Mouse (Mus musculus) spleen, adult 2 months (tissue): ENCODE data around the gene Hcfc1. TPM values are rescaled to one million over a fixed set of nuclear protein-coding genes. Genes with fewer than 3 reads are reported as not detected.

Experiments
- DNase-seq, 2 experiments: peaks; one replicate each; pipeline versions ENCODE4 v3.0.0 to v3.0.0-alpha.2; 2012 to 2021; ENCODE audit warnings: low spot score in 2 of 2, low read depth in 1 of 2
- H3K27ac ChIP-seq: fragments of 200-500 bp; 2 replicates; pipeline ENCODE4 v1.5.1; 2012; ENCODE audit warnings: low read length, inconsistent platforms; ENCODE audit not compliant: insufficient read depth
- H3K27me3 ChIP-seq: fragments of 200-500 bp; 2 replicates; pipeline ENCODE4 v1.6.1; 2012; ENCODE audit warnings: mild to moderate bottlenecking, moderate library complexity, low read length, inconsistent platforms; ENCODE audit not compliant: control insufficient read depth, insufficient read depth
- H3K36me3 ChIP-seq: fragments of 200-500 bp; 2 replicates; pipeline ENCODE4 v1.6.1; 2012; ENCODE audit warnings: mild to moderate bottlenecking, low read length, inconsistent platforms; ENCODE audit not compliant: control insufficient read depth, insufficient read depth
- H3K4me1 ChIP-seq: fragments of 200-500 bp; 2 replicates; pipeline ENCODE4 v1.6.1; 2011; ENCODE audit warnings: inconsistent platforms; ENCODE audit not compliant: control insufficient read depth, insufficient read depth, insufficient read length
- H3K4me3 ChIP-seq: fragments of 200-500 bp; 2 replicates; pipeline ENCODE4 v1.5.1; 2011; ENCODE audit warnings: mild to moderate bottlenecking, inconsistent platforms; ENCODE audit not compliant: insufficient read depth, insufficient read length; ENCODE audit errors: extremely low read depth
- CTCF ChIP-seq: fragments of 200-500 bp; IDR thresholded peaks from 2 replicates; pipeline ENCODE4 v1.5.1; 2011; ENCODE audit warnings: mild to moderate bottlenecking, inconsistent platforms; ENCODE audit not compliant: insufficient read depth, insufficient read length, insufficient replicate concordance; ENCODE audit errors: extremely low read depth
- POLR2A ChIP-seq: fragments of 200-500 bp; IDR thresholded peaks from 2 replicates; pipeline ENCODE4 v1.6.1; 2011; ENCODE audit warnings: low read depth, low read length, inconsistent platforms
- WGBS: fragments of 180-500 bp; shearing (Covaris S2); methylation state at CpG from one replicate; pipeline ENCODE4 v1.1.7; 2018; 5-methylcytosine and 5-hydroxymethylcytosine counted together
- polyA plus RNA-seq: library from polyadenylated mRNA; depleted of rRNA; stranded (reverse); fragments of >200 nt; gene quantifications from 2 replicates; pipeline ENCODE4 v1.2.3, GENCODE M21; 2012

Gene Hcfc1
- polyA plus RNA-seq, 1 experiment = 71.1 TPM

DNA sequence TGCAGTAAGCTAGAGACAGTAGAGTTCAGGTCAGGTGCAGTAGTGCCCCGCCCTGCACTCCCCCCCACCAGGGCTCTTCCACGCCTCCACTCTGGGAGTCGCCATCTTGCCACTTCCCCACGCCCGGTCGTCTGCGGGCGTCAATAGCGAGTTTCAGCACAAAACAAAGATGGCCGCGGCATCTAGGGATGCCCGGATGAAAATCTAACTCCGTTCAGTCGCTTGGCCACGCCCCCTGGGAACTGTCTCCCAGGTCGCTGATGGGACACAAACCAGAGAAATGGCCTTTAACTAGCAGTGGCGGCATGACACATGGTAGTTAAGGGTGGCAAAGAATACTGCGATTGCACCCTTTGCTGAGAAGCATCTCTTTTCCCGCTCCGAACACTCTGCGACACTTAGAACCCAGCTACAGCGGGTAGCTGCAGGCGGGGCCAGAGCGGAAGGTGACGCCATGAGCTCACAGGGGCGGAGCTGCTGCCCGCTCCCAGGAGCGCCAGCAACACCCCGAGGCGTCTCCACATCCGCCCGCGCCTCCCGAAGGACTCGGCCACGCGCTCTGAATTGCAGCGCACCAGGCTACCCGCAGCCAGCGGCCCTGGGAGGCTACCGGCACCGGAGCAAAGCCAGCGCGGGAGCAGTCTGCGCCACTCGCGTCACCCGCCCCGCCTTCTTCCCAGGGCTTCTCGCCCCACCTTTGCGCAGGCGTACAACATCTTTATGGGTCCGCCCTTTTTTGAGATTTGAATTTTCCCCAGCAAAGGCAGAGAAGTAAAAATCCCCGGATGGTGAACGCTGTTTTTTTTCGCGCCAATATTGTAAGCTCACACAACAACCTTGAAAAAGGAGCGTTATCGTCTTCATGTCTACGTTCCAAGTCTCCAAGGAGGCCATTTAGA, 1.3 kb upstream of the Hcfc1 start:
- peak; percentile 80 to 84 for DNase-seq
- H3K4me1 ChIP-seq = peaks cover 3% of the 10 kb centered on the region; the same call in 1 of the 2 replicates
- TF ChIP-seq CTCF (no peak), POLR2A (peak; percentile 32; the same call in 1 of the 2 replicates)
- 25% methylated on average over 59 of the region's 60 CpGs for WGBS
- H3K27ac ChIP-seq = peak overlapping the region; percentile 100
- H3K4me3 ChIP-seq = peak overlapping the region; percentile 99
- no peaks in the 10 kb centered on the region for H3K36me3 ChIP-seq
- H3K27me3 ChIP-seq = no peaks in the 10 kb centered on the region

DNA sequence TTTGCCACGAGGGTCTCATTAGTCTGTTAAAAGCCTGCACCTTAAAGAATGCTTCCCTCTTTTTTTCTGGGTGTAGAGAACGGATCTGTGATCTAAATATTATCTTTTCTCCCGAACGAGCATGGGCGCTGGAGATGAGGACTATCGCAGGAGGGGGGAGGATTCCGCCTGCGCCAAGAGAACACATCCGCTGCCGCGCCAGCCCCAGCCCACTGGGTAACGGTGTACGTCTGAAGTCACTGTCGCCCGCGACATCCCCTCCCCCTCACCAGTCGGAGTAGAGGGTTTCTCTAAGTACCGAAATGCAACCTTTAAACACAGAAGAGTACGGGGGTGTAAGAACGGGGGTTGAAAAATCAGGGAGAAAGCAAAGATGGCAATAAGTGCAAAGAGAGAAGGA, 850 bp downstream of the Hcfc1 start:
- WGBS = 27% methylated on average over 20 of the region's 20 CpGs
- H3K27me3 ChIP-seq = no peaks in the 10 kb centered on the region
- H3K4me3 ChIP-seq = peak overlapping the region; percentile 99
- no peaks in the 10 kb centered on the region; the same call in 1 of the 2 replicates for H3K36me3 ChIP-seq
- peak in 1 of 2 experiments; percentile 54 for DNase-seq
- peak overlapping the region; percentile 100 for H3K27ac ChIP-seq
- peaks cover 3% of the 10 kb centered on the region; the same call in 1 of the 2 replicates for H3K4me1 ChIP-seq
- TF ChIP-seq POLR2A (no peak), CTCF (no peak)

DNA sequence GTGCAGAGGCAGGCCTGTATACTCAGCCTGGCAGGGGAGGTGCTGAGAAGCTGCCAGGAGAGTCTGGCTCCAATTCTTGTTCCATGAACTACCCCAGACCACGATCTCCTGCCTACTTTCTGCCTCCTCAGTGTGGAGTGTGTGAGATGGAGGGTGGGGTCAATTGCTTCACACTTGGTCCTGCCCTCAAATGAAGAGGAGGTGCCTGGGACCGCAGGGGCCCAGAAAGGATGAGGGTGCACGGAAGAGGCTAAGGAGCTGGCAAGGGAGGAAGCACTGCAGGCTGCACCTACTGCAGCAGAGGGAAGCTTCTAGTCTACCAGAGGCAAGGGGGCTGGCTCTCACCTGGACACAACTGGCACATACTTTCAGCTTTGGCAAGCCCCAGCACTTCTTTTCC, 1.8 kb downstream of the Hcfc1 start:
- peak overlapping the region; percentile 62; the same call in 1 of the 2 replicates for H3K27ac ChIP-seq
- H3K36me3 ChIP-seq = no peaks in the 10 kb centered on the region; the same call in 1 of the 2 replicates
- WGBS = 37% methylated on average over 3 of the region's 3 CpGs
- H3K27me3 ChIP-seq = no peaks in the 10 kb centered on the region
- TF ChIP-seq CTCF (no peak), POLR2A (no peak)
- peak overlapping the region; percentile 99; the same call in 1 of the 2 replicates for H3K4me3 ChIP-seq
- H3K4me1 ChIP-seq = peaks cover 3% of the 10 kb centered on the region; the same call in 1 of the 2 replicates
- no peak for DNase-seq

DNA sequence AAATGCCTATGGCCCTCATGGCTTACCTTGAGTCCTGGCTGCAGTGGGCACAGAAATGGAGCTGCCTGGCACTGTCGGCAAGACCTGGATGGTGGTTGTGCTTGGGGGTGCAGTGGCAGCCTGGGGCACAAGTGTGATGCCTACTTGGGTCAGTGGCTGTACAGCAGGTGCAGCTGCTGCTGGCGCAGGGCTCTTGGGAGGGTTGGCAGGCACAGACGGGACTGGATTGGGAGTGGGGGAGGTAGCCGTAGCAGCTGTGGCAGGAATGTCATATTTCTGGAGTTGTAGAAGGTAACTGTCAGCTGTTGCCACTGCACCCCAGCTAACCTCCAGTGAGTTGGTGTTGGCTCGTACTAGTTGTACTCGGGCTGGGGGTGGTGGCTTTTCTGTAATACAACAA, 11.2 kb downstream of the Hcfc1 start:
- Histone ChIP-seq H3K27me3 (no peaks in the 10 kb centered on the region), H3K36me3 (peaks cover 62% of the 10 kb centered on the region), H3K4me3 (no peak overlapping the region), H3K27ac (no peak overlapping the region), H3K4me1 (no peaks in the 10 kb centered on the region)
- 89% methylated on average over 6 of the region's 6 CpGs for WGBS
- DNase-seq = no peak
- TF ChIP-seq CTCF = no peak
- TF ChIP-seq POLR2A = no peak

DNA sequence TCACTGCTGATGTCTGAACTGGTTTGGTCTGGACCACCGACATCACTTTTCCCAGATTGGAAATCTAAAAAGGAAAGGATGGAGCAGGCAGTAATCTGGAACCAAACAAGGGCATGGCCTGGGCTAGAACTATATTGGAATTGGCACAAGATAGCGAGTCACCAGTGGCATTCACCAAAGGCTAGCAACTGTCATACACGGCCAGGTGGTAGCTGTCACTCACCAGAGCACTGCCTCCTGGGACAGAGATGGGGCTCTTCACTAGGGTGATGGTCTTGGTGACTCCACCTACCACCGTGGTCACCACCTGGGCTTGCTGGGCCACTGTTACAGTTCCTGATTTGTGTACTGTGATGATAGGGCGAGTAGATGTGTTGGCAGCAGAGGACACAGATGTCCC, 13.6 kb downstream of the Hcfc1 start:
- Histone ChIP-seq H3K27me3 (no peaks in the 10 kb centered on the region), H3K4me3 (no peak overlapping the region), H3K4me1 (no peaks in the 10 kb centered on the region), H3K36me3 (peaks cover 63% of the 10 kb centered on the region), H3K27ac (no peak overlapping the region)
- TF ChIP-seq CTCF (no peak), POLR2A (no peak)
- DNase-seq = no peak
- WGBS = 87% methylated on average over 5 of the region's 5 CpGs

DNA sequence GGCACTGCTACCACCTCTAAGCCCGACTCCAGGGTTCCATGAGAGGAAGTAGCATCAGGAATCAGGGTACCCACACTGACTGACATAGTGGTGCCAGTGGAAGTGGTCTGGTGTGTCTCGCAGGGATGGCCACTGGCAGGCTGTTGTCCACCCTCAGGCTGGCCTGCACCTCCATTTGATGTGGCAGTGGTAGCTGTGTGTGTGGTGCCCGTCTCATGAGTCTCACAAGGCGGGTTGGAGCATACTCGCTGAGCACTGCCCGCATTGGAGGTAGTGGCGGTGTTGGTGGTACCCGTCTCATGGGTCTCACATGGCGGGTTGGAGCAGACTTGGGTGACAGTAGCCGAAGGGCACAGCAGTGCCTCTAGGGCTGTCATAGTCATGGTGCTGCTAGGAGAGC, 16.8 kb downstream of the Hcfc1 start:
- peaks cover 52% of the 10 kb centered on the region for H3K36me3 ChIP-seq
- H3K4me3 ChIP-seq = no peak overlapping the region
- TF ChIP-seq CTCF = no peak
- H3K4me1 ChIP-seq = no peaks in the 10 kb centered on the region
- WGBS = 85% methylated on average over 10 of the region's 10 CpGs
- H3K27ac ChIP-seq = no peak overlapping the region
- H3K27me3 ChIP-seq = no peaks in the 10 kb centered on the region
- no peak for DNase-seq

DNA sequence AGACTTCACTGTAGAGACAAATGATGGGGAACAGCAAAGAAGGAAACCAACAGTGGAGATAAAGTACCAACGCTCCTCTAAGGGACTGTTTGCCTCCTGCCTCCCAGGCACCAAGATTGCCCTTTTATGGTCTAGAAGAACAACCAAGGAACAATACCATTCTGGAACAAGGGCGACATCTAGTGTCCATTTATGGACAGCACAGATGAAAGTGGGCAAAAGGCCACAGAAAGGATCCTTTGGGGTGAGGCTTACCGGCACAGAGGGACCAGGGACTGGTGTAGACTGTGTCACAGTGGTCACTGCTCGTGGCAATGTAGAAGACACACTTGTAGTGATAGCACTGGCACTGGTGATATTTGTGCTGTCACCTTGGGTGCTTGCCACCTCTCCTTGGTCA, 17.5 kb downstream of the Hcfc1 start:
- Histone ChIP-seq H3K4me1 (no peaks in the 10 kb centered on the region), H3K27ac (no peak overlapping the region), H3K4me3 (no peak overlapping the region), H3K27me3 (no peaks in the 10 kb centered on the region), H3K36me3 (peaks cover 53% of the 10 kb centered on the region)
- peak; percentile 44 to 47 for DNase-seq
- WGBS = 36% methylated on average over 4 of the region's 4 CpGs
- TF ChIP-seq POLR2A = no peak
- TF ChIP-seq CTCF = peak; percentile 37; the same call in 1 of the 2 replicates
